Mouse (Mus musculus): ENCODE data around the gene Pkn1. TPM values are rescaled to one million over a fixed set of nuclear protein-coding genes. Genes with fewer than 3 reads are reported as not detected.

Pkn1 gene
- total and polyA plus RNA-seq, 2 experiments from 2014 or later: 18.2 to 65.6 TPM

GRCm38 (mm10) chr8:83737346-83737745, 38.4 kb upstream of the Pkn1 start:
- WGBS: 81% methylated on average over 4 of the region's 4 CpGs
- Histone ChIP-seq H3K9me3 (ENCODE audit: low read length) (no peaks in the 10 kb centered on the region), H3K36me3 (ENCODE audit: insufficient read depth, low read length) (no peaks in the 10 kb centered on the region), H3K27me3 (ENCODE audit: insufficient read depth, low read length) (0 out of 2 replicates have a peak, but pooled peaks cover 2% of the 10 kb centered on the region), H3K4me2 (ENCODE audit: low read depth, low read length) (no peak overlapping the region), H3K4me3 (ENCODE audit: low read length) (no peak overlapping the region), H3K4me1 (ENCODE audit: insufficient read depth, low read length) (0 out of 2 replicates have a peak, but pooled peaks cover 4% of the 10 kb centered on the region), H3K27ac (no peak overlapping the region), H3K9ac (replicated peaks; ENCODE audit: low read length) (no peak overlapping the region)
- no peak for DNase-seq (ENCODE audit: low spot score)
- no peak; the same call in 1 of the 2 replicates for TF ChIP-seq CTCF (IDR thresholded peaks at IDR 0.05; ENCODE audit: low read depth)
- ATAC-seq: no peak

DNA sequence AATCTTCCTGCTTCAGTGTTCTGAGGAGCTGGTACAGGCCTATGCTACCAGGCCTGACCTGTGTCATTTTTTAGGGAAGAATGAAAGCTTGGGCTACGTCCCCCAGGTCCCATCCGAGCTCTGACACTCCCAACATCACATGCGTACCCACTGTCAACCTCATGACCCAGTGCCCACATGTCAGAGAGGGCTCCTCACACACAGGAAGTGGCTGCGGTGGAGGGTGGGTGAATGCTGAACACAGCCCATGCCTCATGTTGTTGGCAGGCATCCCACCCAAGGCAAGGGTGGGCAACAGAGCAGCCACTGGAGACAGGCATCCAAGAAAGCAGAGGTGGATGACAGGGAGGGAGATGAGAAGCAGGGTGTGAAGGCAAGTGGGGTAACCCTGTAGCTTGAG, 37.7 kb upstream of the Pkn1 start:
- no peak overlapping the region for H3K9ac ChIP-seq (replicated peaks; ENCODE audit: low read length)
- H3K27ac ChIP-seq: no peak overlapping the region
- H3K9me3 ChIP-seq (ENCODE audit: low read length): no peaks in the 10 kb centered on the region
- ATAC-seq (no peak), DNase-seq (ENCODE audit: low spot score) (no peak)
- H3K4me2 ChIP-seq (ENCODE audit: low read depth, low read length): no peak overlapping the region
- 0 out of 2 replicates have a peak, but pooled peaks cover 2% of the 10 kb centered on the region for H3K27me3 ChIP-seq (ENCODE audit: insufficient read depth, low read length)
- WGBS: 91% methylated on average over 4 of the region's 4 CpGs
- no peaks in the 10 kb centered on the region for H3K36me3 ChIP-seq (ENCODE audit: insufficient read depth, low read length)
- no peak overlapping the region for H3K4me3 ChIP-seq (ENCODE audit: low read length)
- H3K4me1 ChIP-seq (ENCODE audit: insufficient read depth, low read length): 0 out of 2 replicates have a peak, but pooled peaks cover 4% of the 10 kb centered on the region
- TF ChIP-seq CTCF (IDR thresholded peaks at IDR 0.05; ENCODE audit: low read depth): no peak

DNA sequence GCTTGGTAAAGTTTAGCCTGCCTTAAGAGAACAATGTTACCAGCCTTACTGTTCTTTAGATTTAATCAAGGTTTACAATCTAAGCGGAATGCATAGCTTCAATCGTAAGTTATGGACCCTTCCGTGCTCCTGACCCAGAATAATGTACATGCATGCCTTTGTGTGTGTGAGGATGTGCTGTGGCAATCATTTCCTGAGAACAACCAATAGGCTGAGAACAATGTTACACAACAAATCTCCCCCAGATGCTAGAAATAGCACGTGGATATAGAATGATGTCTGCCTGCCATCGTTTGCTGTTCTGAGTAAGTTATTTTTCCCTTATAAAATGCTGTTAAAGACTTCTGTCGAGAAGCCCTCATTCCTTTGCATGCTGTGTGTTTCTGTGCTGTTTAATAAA, 33.9 kb upstream of the Pkn1 start:
- H3K9ac ChIP-seq (replicated peaks; ENCODE audit: low read length): no peak overlapping the region
- no peaks in the 10 kb centered on the region for H3K9me3 ChIP-seq (ENCODE audit: low read length)
- H3K36me3 ChIP-seq (ENCODE audit: insufficient read depth, low read length): no peaks in the 10 kb centered on the region
- WGBS: 81% methylated on average over 6 of the region's 6 CpGs
- no peak overlapping the region for H3K27ac ChIP-seq
- no peak for DNase-seq (ENCODE audit: low spot score)
- no peak overlapping the region for H3K4me3 ChIP-seq (ENCODE audit: low read length)
- H3K4me2 ChIP-seq (ENCODE audit: low read depth, low read length): no peak overlapping the region
- no peak for TF ChIP-seq CTCF (IDR thresholded peaks at IDR 0.05; ENCODE audit: low read depth)
- no peak for ATAC-seq
- no peaks in the 10 kb centered on the region for H3K27me3 ChIP-seq (ENCODE audit: insufficient read depth, low read length)
- no peaks in the 10 kb centered on the region for H3K4me1 ChIP-seq (ENCODE audit: insufficient read depth, low read length)

GRCm38 (mm10) chr8:83731906-83732305, 32.9 kb upstream of the Pkn1 start:
- H3K4me2 ChIP-seq (ENCODE audit: low read depth, low read length): no peak overlapping the region
- no peaks in the 10 kb centered on the region for H3K9me3 ChIP-seq (ENCODE audit: low read length)
- no peaks in the 10 kb centered on the region for H3K27me3 ChIP-seq (ENCODE audit: insufficient read depth, low read length)
- no peak for TF ChIP-seq CTCF (IDR thresholded peaks at IDR 0.05; ENCODE audit: low read depth)
- no peaks in the 10 kb centered on the region for H3K36me3 ChIP-seq (ENCODE audit: insufficient read depth, low read length)
- no peak overlapping the region for H3K4me3 ChIP-seq (ENCODE audit: low read length)
- no peak overlapping the region for H3K9ac ChIP-seq (replicated peaks; ENCODE audit: low read length)
- 65% methylated on average over 5 of the region's 5 CpGs for WGBS
- ATAC-seq: no peak
- no peaks in the 10 kb centered on the region for H3K4me1 ChIP-seq (ENCODE audit: insufficient read depth, low read length)
- DNase-seq (ENCODE audit: low spot score): no peak
- no peak overlapping the region for H3K27ac ChIP-seq

DNA sequence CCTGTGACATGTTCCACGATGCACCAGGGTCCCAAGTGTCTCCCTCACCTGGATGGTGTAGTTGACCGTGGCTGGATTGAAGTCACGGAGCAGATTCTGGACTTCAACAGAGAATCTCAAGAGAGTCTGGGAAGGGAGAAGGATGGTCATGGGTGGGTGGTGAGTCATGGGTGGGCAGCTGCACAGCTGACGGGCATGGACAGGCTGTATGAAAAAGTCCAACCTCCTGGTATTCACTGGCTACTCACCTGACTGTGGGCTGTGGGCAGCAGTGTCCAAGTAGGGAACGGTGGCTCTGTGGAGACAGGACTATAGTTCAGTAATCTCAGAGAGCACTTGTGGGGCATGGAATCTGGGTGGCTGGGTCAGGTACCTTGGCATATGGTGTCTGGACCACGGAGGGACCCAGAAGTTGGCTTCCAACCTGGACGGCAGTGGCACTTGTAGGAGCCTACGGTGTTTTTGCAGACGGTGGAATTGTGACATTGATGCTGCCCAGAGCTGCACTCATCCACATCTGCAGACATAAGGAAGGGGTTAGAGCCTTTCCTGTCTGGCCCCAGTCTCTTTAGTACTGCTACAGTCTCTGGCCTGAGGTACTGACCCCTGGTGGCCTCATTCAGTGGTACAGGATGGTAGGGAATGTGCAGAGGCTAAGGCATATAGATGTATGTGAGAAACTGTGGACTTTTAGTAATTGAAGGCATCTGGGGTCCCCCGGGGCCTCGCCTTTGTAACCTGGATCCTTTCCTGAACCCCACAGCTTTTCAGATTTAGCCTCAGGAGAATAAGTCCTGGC, 30.2 kb upstream of the Pkn1 start:
- no peaks in the 10 kb centered on the region for H3K4me1 ChIP-seq (ENCODE audit: insufficient read depth, low read length)
- H3K4me2 ChIP-seq (ENCODE audit: low read depth, low read length): no peak overlapping the region
- ATAC-seq (no peak), DNase-seq (ENCODE audit: low spot score) (no peak)
- no peak overlapping the region for H3K4me3 ChIP-seq (ENCODE audit: low read length)
- WGBS: 85% methylated on average over 11 of the region's 11 CpGs
- no peak overlapping the region for H3K27ac ChIP-seq
- peak; percentile 69 for TF ChIP-seq CTCF (IDR thresholded peaks at IDR 0.05; ENCODE audit: low read depth)
- H3K27me3 ChIP-seq (ENCODE audit: insufficient read depth, low read length): no peaks in the 10 kb centered on the region
- H3K9me3 ChIP-seq (ENCODE audit: low read length): no peaks in the 10 kb centered on the region
- H3K36me3 ChIP-seq (ENCODE audit: insufficient read depth, low read length): 0 out of 2 replicates have a peak, but pooled peaks cover 12% of the 10 kb centered on the region
- no peak overlapping the region for H3K9ac ChIP-seq (replicated peaks; ENCODE audit: low read length)

GRCm38 (mm10) chr8:83725521-83726102, 26.6 kb upstream of the Pkn1 start:
- H3K4me2 ChIP-seq (ENCODE audit: low read depth, low read length): no peak overlapping the region
- H3K27ac ChIP-seq: no peak overlapping the region
- H3K36me3 ChIP-seq (ENCODE audit: insufficient read depth, low read length): peaks cover 47% of the 10 kb centered on the region
- no peaks in the 10 kb centered on the region for H3K9me3 ChIP-seq (ENCODE audit: low read length)
- no peaks in the 10 kb centered on the region for H3K27me3 ChIP-seq (ENCODE audit: insufficient read depth, low read length)
- no peak for TF ChIP-seq CTCF (IDR thresholded peaks at IDR 0.05; ENCODE audit: low read depth)
- H3K9ac ChIP-seq (replicated peaks; ENCODE audit: low read length): no peak overlapping the region
- DNase-seq (ENCODE audit: low spot score) (no peak), ATAC-seq (no peak)
- WGBS: 92% methylated on average over 8 of the region's 8 CpGs
- H3K4me3 ChIP-seq (ENCODE audit: low read length): no peak overlapping the region
- H3K4me1 ChIP-seq (ENCODE audit: insufficient read depth, low read length): no peaks in the 10 kb centered on the region
